Mouse (Mus musculus) kidney, embryonic 16.5 days (tissue): ENCODE measurements around the gene Gm47791. TPM values are rescaled to one million over a fixed set of nuclear protein-coding genes. Genes with fewer than 3 reads are reported as not detected.

Source experiments
- ATAC-seq: fragments of 200-750 bp; cut with Nextera tagmentation; 2 replicates; pipeline ENCODE4 v1.8.0; 2017; ENCODE audit warnings: moderate TSS enrichment; ENCODE audit not compliant: low FRiP score, low TSS enrichment
- H3K27ac ChIP-seq: fragments of 300-500 bp; sonication (generic); 2 replicates; pipeline ENCODE4 v1.5.1; 2014; ENCODE audit warnings: low read length
- H3K27me3 ChIP-seq: fragments of 300-500 bp; sonication (generic); 2 replicates; pipeline ENCODE4 v1.6.1; 2014; ENCODE audit warnings: low read length, control low read depth, mixed read lengths; ENCODE audit not compliant: insufficient read depth
- H3K36me3 ChIP-seq: fragments of 300-500 bp; sonication (generic); 2 replicates; pipeline ENCODE4 v1.6.1; 2014; ENCODE audit warnings: low read length, control low read depth, mixed read lengths; ENCODE audit not compliant: insufficient read depth
- H3K4me1 ChIP-seq: fragments of 300-500 bp; sonication (generic); 2 replicates; pipeline ENCODE4 v1.6.1; 2014; ENCODE audit warnings: low read length, control low read depth, mixed read lengths; ENCODE audit not compliant: insufficient read depth
- H3K4me2 ChIP-seq: fragments of 300-500 bp; sonication (generic); replicated peaks from 2 replicates; pipeline ENCODE4 v1.6.1; 2014; ENCODE audit warnings: low read depth, low read length
- H3K4me3 ChIP-seq: fragments of 300-500 bp; sonication (generic); 2 replicates; pipeline ENCODE4 v1.5.1; 2014; ENCODE audit warnings: mild to moderate bottlenecking, low read length
- H3K9ac ChIP-seq: fragments of 300-500 bp; sonication (generic); replicated peaks from 2 replicates; pipeline ENCODE4 v1.6.1; 2014; ENCODE audit warnings: low read length
- H3K9me3 ChIP-seq: fragments of 300-500 bp; sonication (generic); 2 replicates; pipeline ENCODE4 v1.6.1; 2016; ENCODE audit warnings: low read length, control low read depth
- WGBS: fragments of 180-500 bp; shearing (Covaris S2); extraction: QIAGEN DNeasy Blood & Tissue Kit; methylation state at CpG from one replicate; pipeline ENCODE4 v1.1.7; 2014; 5-methylcytosine and 5-hydroxymethylcytosine counted together
- polyA plus RNA-seq: library from polyadenylated mRNA; unstranded; fragments of >200 nt; fragmentation: Nextera tagmentation; extraction: Ambion mirVana; gene quantifications from 2 replicates; pipeline ENCODE4 v1.2.1, GENCODE M21; 2015

Gm47791 gene
- polyA plus RNA-seq, 1 experiment from 2014 or later: not detected

DNA sequence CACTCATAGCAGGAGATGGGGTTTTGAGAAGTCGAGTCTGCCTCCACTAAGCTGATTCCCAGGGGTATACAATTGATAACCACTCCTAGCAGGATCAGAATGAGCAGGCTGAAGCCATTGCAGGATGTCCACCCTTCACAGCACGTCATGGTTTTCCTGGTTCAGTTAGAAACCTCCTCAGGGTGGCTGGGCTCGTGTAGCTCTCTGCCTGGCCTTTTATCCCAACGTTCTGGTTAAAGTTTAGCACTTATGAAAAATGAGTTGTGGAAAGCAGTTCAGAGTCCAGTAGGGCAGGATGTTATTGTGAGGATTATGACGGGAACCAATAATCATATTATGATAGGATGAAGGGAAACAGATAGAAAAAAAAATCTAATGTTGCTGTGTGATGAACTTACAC lies 2.8 kb downstream of the Gm47791 start, which contains the start of gene Tm4sf20:
Tm4sf20 (minus strand) TSS at position 193 of the 400 bp plus-strand sequence.
- no peak for ATAC-seq
- Histone ChIP-seq H3K9ac (no peak within 1 kb of the TSS), H3K4me3 (no peak within 1 kb of the TSS), H3K4me2 (no peak within 1 kb of the TSS), H3K27ac (no peak within 1 kb of the TSS), H3K27me3 (no peaks in the 10 kb centered on the region), H3K4me1 (peaks cover 4% of the 10 kb centered on the region; the same call in 1 of the 2 replicates), H3K36me3 (no peaks in the 10 kb centered on the region), H3K9me3 (no peaks in the 10 kb centered on the region)
- WGBS: 62% methylated on average over 5 of the region's 5 CpGs

DNA sequence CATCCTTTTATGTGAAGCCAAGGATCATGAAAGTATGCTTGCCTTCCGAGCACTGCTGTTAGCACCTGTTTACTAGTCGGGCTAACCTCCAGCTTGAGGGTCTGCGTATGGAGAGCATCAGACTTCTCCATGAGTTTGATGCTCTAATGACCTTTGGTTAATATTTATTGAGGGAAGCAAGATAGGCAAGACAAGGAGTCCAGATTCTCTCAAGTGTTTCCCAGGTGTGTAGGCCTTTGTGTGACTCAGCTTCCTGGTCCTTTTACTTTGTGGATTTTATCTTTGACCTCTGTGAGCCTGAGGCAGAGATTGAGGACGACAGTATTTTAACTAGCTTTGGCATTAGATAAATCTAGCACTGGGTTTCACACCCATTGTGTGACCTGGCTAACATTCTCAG lies 4.4 kb downstream of the Gm47791 start:
- H3K27me3 ChIP-seq: no peaks in the 10 kb centered on the region
- H3K9me3 ChIP-seq: peaks cover 6% of the 10 kb centered on the region
- no peak overlapping the region for H3K9ac ChIP-seq
- no peak overlapping the region for H3K4me2 ChIP-seq
- peak overlapping the region; percentile 7; the same call in 1 of the 2 replicates for H3K27ac ChIP-seq
- 46% methylated on average over 4 of the region's 4 CpGs for WGBS
- H3K36me3 ChIP-seq: peaks cover 8% of the 10 kb centered on the region
- H3K4me1 ChIP-seq: peaks cover 4% of the 10 kb centered on the region; the same call in 1 of the 2 replicates
- ATAC-seq: no peak
- no peak overlapping the region for H3K4me3 ChIP-seq

DNA sequence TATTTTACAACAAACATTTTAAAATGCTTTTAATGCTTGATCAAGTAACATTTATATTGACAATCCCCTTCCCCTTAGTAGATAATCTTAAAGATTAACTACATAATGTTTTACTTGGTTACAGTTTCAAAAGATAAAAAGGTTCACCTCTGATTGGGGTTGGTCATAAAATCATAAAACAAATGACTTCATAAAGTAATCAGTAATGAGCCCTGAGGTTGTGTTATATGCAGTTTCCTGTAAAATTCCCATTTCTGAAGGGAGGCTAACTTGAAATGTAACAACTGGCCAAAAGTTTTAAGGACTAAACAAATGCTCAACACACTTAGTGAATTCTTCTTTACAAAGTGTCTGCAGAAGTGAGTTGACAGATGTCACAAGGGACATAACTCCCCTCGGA lies 4.8 kb downstream of the Gm47791 start:
- ATAC-seq: no peak
- no peaks in the 10 kb centered on the region for H3K27me3 ChIP-seq
- 42% methylated on average over 1 of the region's 1 CpGs for WGBS
- peaks cover 10% of the 10 kb centered on the region for H3K36me3 ChIP-seq
- peak overlapping the region; percentile 7; the same call in 1 of the 2 replicates for H3K27ac ChIP-seq
- no peak overlapping the region for H3K9ac ChIP-seq
- H3K4me2 ChIP-seq: no peak overlapping the region
- peaks cover 4% of the 10 kb centered on the region; the same call in 1 of the 2 replicates for H3K4me1 ChIP-seq
- H3K9me3 ChIP-seq: peaks cover 6% of the 10 kb centered on the region
- no peak overlapping the region for H3K4me3 ChIP-seq

DNA sequence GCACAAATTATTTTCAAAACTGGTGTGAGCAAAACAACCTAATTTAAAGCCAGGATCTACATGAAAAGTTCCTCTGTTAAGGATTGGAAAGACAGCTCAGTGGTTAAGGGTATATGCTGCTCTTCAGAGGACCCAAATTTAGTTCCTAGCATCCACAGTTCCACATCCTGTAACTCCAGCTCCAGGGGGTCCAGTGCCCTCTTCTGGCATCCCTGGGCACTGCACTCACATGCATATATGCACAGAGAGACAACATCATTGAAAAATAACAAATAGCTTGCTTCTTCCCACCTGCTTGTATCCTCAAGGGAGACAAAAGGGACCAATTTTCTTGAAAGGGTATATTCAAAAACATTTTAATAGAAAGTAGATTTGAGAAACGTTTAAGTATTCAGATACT lies 8.8 kb downstream of the Gm47791 start:
- peaks cover 4% of the 10 kb centered on the region; the same call in 1 of the 2 replicates for H3K4me1 ChIP-seq
- ATAC-seq: no peak
- WGBS: 86% methylated on average over 1 of the region's 1 CpGs

DNA sequence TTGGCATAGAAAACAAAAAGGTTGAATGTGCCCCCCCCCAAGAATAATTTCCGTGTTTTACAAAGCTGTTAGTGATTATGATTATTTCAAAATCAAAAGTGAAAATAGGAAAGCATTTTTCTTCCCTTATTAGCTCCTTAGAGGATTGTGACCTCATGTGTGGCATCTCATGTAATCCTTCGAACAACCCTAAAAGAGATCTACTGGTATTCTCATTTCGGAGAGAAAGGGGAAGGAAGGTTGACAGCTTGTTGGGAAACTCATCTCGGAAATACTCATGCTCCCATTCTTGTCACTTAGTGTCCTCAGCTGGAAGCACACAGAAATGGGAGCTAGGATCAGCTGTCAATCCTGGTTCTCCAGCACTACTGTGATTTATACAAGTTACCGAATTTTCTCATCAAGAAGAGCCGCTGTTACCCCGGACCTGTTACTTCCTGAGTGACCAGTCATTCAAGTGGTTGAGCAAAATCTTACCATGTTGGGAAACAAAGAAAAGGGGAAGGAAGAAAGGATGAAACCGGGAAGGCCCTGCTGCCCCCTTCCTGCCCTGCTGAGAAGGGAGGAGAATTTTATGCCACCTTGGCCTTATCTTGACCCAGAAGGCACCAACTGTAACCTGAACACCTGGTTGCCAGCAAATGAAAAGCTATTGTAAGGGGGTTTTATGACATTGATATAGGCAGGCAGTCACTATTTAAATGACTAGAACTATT lies 9.4 kb downstream of the Gm47791 start:
- 88% methylated on average over 8 of the region's 8 CpGs for WGBS
- peaks cover 16% of the 10 kb centered on the region for H3K36me3 ChIP-seq
- peaks cover 4% of the 10 kb centered on the region; the same call in 1 of the 2 replicates for H3K4me1 ChIP-seq
- H3K27ac ChIP-seq: no peak overlapping the region
- no peaks in the 10 kb centered on the region for H3K27me3 ChIP-seq
- no peak for ATAC-seq
- peaks cover 6% of the 10 kb centered on the region for H3K9me3 ChIP-seq
- no peak overlapping the region for H3K4me2 ChIP-seq
- H3K4me3 ChIP-seq: no peak overlapping the region
- no peak overlapping the region for H3K9ac ChIP-seq

More for the DNA sequence above, 8.8 kb downstream of the Gm47791 start:
- Histone ChIP-seq H3K4me3 (no peak overlapping the region), H3K4me2 (no peak overlapping the region), H3K27me3 (no peaks in the 10 kb centered on the region), H3K9me3 (peaks cover 6% of the 10 kb centered on the region), H3K36me3 (peaks cover 16% of the 10 kb centered on the region), H3K27ac (no peak overlapping the region), H3K9ac (no peak overlapping the region)

DNA sequence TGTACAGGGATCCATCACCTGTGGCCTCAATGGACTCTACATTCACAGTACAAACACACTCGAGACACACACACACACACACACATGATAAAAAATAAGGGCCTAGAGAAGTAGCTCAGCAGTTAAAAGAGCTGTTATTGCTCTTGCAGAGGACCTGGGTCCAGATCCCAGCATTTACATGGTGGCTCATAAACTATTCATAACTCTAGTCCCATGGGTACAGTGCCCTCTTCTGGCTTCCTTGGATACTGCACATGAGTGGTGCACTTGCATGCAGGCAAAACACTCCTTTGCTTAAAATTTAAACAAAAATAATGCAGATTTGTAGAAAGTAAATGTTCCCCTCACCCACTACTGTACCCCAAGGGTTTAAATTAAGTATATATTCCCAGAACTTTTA lies 11.5 kb downstream of the Gm47791 start:
- Histone ChIP-seq H3K9ac (no peak overlapping the region), H3K4me1 (no peaks in the 10 kb centered on the region), H3K4me3 (no peak overlapping the region), H3K9me3 (peaks cover 6% of the 10 kb centered on the region), H3K4me2 (no peak overlapping the region), H3K27ac (no peak overlapping the region), H3K36me3 (peaks cover 30% of the 10 kb centered on the region), H3K27me3 (no peaks in the 10 kb centered on the region)
- ATAC-seq: no peak
- WGBS: 92% methylated on average over 1 of the region's 1 CpGs

DNA sequence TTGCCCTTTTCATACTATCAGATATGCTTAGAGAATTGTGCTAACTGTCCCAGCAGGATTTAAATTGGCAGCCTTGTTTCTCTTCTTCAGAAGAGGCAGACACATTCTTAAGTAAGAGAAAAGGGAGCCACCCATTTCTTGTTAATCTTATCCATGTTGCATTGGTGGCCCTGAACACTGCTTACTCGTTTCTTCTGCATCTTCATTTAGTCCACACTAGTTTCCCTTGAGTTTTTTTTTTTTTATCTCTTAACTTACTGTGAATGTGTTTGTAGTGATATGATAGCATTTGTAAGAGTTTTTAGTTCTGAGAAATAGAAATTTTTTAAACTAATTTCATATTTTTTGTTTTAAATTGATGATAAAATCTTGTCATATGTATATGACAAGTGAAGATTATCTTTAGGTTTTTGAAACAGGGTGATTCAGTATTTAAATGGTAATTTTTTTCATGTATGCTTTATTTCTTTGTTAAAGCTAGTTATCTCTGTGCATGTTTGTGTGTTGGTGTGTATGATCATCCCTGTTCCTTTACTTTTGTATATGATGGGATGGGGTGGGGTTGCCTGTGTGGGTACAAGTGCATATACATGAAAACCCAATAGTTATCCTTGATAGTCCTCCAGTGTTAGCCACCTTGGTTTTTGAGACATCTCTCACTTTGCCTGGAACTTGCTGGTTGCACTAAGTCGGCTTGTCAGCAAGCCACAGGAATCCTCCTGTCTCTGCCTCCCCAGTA lies 23.2 kb downstream of the Gm47791 start:
- Histone ChIP-seq H3K9ac (no peak overlapping the region), H3K27ac (no peak overlapping the region), H3K9me3 (no peaks in the 10 kb centered on the region), H3K4me1 (no peaks in the 10 kb centered on the region), H3K27me3 (no peaks in the 10 kb centered on the region), H3K36me3 (peaks cover 13% of the 10 kb centered on the region), H3K4me2 (no peak overlapping the region), H3K4me3 (no peak overlapping the region)
- ATAC-seq: no peak
- WGBS: 89% methylated on average over 2 of the region's 2 CpGs

DNA sequence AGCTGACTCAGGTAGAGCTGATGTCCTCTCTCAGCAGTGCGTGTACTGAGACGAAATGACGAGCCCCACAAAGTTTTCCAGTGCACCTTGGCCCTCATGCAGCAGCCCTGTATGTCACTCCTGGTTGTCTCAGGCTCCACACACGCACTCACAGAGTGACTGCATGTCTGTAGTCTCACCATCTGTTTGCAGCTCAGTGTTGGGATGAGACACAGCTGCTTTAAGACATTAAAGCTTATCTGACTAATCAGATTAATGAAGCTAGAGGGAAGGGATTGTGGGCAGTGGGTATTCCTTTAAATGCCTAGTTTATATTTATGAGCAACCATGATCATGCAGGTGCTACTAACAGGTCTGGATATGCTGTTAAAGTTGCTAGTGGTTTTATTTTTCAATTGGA lies 24.6 kb downstream of the Gm47791 start:
- no peaks in the 10 kb centered on the region for H3K4me1 ChIP-seq
- ATAC-seq: no peak
- no peak overlapping the region for H3K4me2 ChIP-seq
- H3K36me3 ChIP-seq: peaks cover 11% of the 10 kb centered on the region
- no peaks in the 10 kb centered on the region for H3K27me3 ChIP-seq
- no peak overlapping the region for H3K4me3 ChIP-seq
- H3K9ac ChIP-seq: no peak overlapping the region
- 69% methylated on average over 4 of the region's 4 CpGs for WGBS
- H3K27ac ChIP-seq: no peak overlapping the region
- H3K9me3 ChIP-seq: no peaks in the 10 kb centered on the region

DNA sequence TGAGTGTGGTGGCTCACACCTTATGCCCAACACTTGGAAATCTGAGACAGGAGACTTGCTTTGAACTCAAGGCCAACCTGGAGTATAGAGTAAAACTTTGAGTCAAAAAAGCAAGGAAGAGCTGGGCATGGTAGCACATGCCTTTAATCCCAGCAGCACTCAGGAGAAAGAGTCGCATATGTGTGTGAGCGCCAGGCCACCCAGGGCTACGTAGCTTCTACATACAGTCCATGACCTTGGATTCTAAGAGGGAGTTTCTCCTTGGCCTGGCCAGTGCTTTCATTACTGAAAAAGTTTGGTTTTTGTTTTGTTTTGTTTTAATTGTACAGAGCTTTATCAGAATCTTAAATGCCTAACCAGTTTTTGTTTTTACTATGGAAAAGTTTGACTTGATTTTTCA lies 27.1 kb downstream of the Gm47791 start:
- H3K4me2 ChIP-seq: no peak overlapping the region
- 0 out of 2 replicates have a peak, but pooled peaks have one; percentile 51 for ATAC-seq
- H3K4me3 ChIP-seq: no peak overlapping the region
- H3K36me3 ChIP-seq: peaks cover 16% of the 10 kb centered on the region
- no peak overlapping the region for H3K9ac ChIP-seq
- 88% methylated on average over 3 of the region's 3 CpGs for WGBS
- H3K27ac ChIP-seq: peak overlapping the region; percentile 3; the same call in 1 of the 2 replicates
- H3K27me3 ChIP-seq: no peaks in the 10 kb centered on the region
- H3K4me1 ChIP-seq: no peaks in the 10 kb centered on the region
- no peaks in the 10 kb centered on the region for H3K9me3 ChIP-seq

DNA sequence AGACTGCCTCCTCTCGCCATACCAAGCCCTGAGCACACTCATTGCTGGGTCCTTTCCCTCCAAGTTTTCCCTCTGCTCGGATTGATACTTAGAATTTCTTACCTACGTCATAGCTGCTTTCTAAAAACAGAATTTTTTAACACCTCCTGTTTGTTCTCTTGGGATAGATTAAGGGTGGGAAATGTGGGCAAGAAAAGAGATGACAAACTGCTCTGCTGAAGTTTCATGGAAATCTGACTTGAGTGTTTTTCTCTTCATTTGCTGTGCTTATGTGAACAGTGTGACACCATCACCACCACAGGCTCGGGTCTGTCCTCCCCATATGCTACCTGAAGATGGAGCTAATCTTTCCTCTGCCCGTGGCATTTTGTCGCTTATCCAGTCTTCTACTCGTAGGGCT lies 29.5 kb downstream of the Gm47791 start:
- no peak overlapping the region for H3K27ac ChIP-seq
- H3K27me3 ChIP-seq: no peaks in the 10 kb centered on the region
- H3K4me1 ChIP-seq: peaks cover 11% of the 10 kb centered on the region; the same call in 1 of the 2 replicates
- peaks cover 13% of the 10 kb centered on the region; the same call in 1 of the 2 replicates for H3K36me3 ChIP-seq
- H3K4me2 ChIP-seq: no peak overlapping the region
- H3K9ac ChIP-seq: no peak overlapping the region
- H3K9me3 ChIP-seq: no peaks in the 10 kb centered on the region
- H3K4me3 ChIP-seq: no peak overlapping the region
- ATAC-seq: no peak
- 88% methylated on average over 7 of the region's 7 CpGs for WGBS
